Mouse (Mus musculus): ENCODE measurements around the gene Osbpl10. TPM values are rescaled to one million over a fixed set of nuclear protein-coding genes. Genes with fewer than 3 reads are reported as not detected.
A peak's percentile ranks its signal among the peaks of the same experiment; 100 is the strongest.

Gene Osbpl10
- total RNA-seq, 2 experiments from 2014 or later = not detected

GRCm38 (mm10) chr9:115214572-115215571, 236.5 kb downstream of the Osbpl10 start:
- no peak for ATAC-seq (replicated peaks; ENCODE audit: poor library complexity)

- peak; percentile 69 for ATAC-seq (replicated peaks; ENCODE audit: poor library complexity)
These were observed 237.7 kb downstream of the Osbpl10 start for GRCm38 (mm10) chr9:115215830-115216701.

GRCm38 (mm10) chr9:115217984-115218383, 239.6 kb downstream of the Osbpl10 start:
- ATAC-seq (replicated peaks; ENCODE audit: poor library complexity) = peak; percentile 24; the same call in 1 of the 2 replicates

- no peak for ATAC-seq (replicated peaks; ENCODE audit: poor library complexity)
These were observed 242.1 kb downstream of the Osbpl10 start for GRCm38 (mm10) chr9:115220466-115220865.

- ATAC-seq (replicated peaks; ENCODE audit: poor library complexity) = 0 out of 2 replicates have a peak, but pooled peaks have one; percentile 8
These were observed 242.9 kb downstream of the Osbpl10 start for GRCm38 (mm10) chr9:115221265-115221664.

GRCm38 (mm10) chr9:115224744-115225354, 246.5 kb downstream of the Osbpl10 start:
- no peak for ATAC-seq (replicated peaks; ENCODE audit: poor library complexity)

GRCm38 (mm10) chr9:115229145-115229544, 250.8 kb downstream of the Osbpl10 start:
- 0 out of 2 replicates have a peak, but pooled peaks have one; percentile 3 for ATAC-seq (replicated peaks; ENCODE audit: poor library complexity)

GRCm38 (mm10) chr9:115229676-115230075, 251.3 kb downstream of the Osbpl10 start:
- ATAC-seq (replicated peaks; ENCODE audit: poor library complexity) = no peak

- ATAC-seq (replicated peaks; ENCODE audit: poor library complexity) = no peak
These were observed 251.8 kb downstream of the Osbpl10 start for GRCm38 (mm10) chr9:115230141-115230540.

GRCm38 (mm10) chr9:115231476-115231875, 253.1 kb downstream of the Osbpl10 start:
- ATAC-seq (replicated peaks; ENCODE audit: poor library complexity) = no peak

GRCm38 (mm10) chr9:115233721-115234120, 255.4 kb downstream of the Osbpl10 start:
- ATAC-seq (replicated peaks; ENCODE audit: poor library complexity) = no peak

GRCm38 (mm10) chr9:115234561-115234960, 256.2 kb downstream of the Osbpl10 start:
- ATAC-seq (replicated peaks; ENCODE audit: poor library complexity) = no peak

GRCm38 (mm10) chr9:115236352-115236841, 258.0 kb downstream of the Osbpl10 start:
- peak; percentile 63 for ATAC-seq (replicated peaks; ENCODE audit: poor library complexity)

- ATAC-seq (replicated peaks; ENCODE audit: poor library complexity) = no peak
These were observed 259.6 kb downstream of the Osbpl10 start for GRCm38 (mm10) chr9:115237943-115238342.

GRCm38 (mm10) chr9:115239861-115240260, 261.5 kb downstream of the Osbpl10 start:
- ATAC-seq (replicated peaks; ENCODE audit: poor library complexity) = no peak

- ATAC-seq (replicated peaks; ENCODE audit: poor library complexity) = no peak
These were observed 265.3 kb downstream of the Osbpl10 start for GRCm38 (mm10) chr9:115243630-115244029.

GRCm38 (mm10) chr9:115245092-115245491, 266.7 kb downstream of the Osbpl10 start:
- no peak for ATAC-seq (replicated peaks; ENCODE audit: poor library complexity)

GRCm38 (mm10) chr9:115249145-115249544, 270.8 kb downstream of the Osbpl10 start:
- ATAC-seq (replicated peaks; ENCODE audit: poor library complexity) = peak; percentile 50

- ATAC-seq (replicated peaks; ENCODE audit: poor library complexity) = no peak
These were observed 279.4 kb downstream of the Osbpl10 start for GRCm38 (mm10) chr9:115257733-115258286.

GRCm38 (mm10) chr9:115259866-115260265, 281.5 kb downstream of the Osbpl10 start:
- ATAC-seq (replicated peaks; ENCODE audit: poor library complexity) = no peak

Measured in megakaryocyte progenitor cell, adult 5-6 weeks (primary cell).